Mouse (Mus musculus) embryo, embryonic 10 days (tissue): Measurements from ENCODE around the gene Cemip2.

Source experiments
- DNase-seq: peaks from one replicate; pipeline ENCODE4 v3.0.0-alpha.2; 2015; ENCODE audit warnings: low spot score

The Cemip2 gene

GRCm38 (mm10) chr19:21814433-21815020, 36.4 kb downstream of the Cemip2 start:
- DNase-seq: no peak

DNA sequence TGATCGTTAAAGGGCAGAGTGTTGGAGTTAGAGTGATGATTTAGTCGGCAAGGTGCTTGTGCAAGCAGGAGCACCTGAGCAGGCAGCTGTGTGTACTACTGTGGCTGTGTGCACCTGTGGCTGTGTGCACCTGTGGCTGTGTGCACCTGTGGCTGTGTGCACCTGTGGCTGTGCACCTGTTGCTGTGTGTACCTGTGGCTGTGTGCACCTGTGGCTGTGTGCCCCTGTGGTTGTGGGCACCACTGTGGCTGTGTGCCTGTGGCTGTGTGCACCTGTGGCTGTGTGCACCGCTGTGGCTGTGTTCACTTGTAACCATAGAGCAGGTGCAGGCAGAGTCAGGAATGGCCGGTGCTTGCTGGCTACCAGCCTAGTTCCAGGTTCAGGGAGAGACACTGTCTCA, 38.1 kb downstream of the Cemip2 start:
- no peak for DNase-seq

- DNase-seq: no peak
These were observed 40.0 kb downstream of the Cemip2 start for GRCm38 (mm10) chr19:21818021-21818725.

DNA sequence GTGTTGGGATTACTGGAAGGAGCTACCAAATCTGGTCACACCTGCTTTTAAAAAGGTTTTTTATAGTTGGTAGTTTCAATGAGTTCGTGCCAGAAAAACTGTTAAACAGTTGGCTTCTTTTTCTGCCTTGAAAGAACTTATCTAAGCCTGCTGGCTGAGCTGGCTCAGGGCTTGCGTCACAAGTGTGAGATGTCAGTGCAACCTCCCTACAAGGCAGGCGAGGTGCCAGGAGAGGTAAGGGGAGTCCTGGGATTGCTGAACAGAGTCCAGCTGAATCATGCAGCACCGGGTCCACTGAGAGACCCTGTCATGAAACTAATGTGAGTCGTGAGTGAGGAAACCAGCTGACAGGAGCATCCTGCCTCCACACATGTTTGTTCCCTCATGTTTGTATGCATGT, 41.4 kb downstream of the Cemip2 start:
- DNase-seq: no peak

- DNase-seq: no peak
These were observed 42.0 kb downstream of the Cemip2 start for GRCm38 (mm10) chr19:21820126-21820525.

- no peak for DNase-seq
These were observed 43.7 kb downstream of the Cemip2 start for GRCm38 (mm10) chr19:21821877-21822276.

DNA sequence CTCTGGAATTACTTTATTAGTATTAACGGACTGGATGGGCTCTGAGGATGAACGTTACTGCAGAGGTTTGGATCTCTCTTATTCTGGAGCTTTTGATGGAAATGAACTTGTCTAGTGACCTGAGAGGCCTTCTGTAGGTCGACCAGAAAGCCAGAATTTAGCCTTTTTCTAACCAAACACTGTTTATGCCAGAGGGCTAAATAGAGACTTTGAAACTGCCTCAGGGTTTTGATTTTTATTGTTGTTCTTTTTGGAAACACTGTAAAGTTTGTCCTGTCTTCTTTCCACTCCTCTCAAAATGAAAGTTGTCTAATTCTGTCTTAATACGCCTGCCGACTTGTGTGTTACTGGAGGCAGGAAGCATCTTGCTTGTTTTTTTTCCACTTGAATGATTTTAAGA, 46.0 kb downstream of the Cemip2 start:
- DNase-seq: no peak

GRCm38 (mm10) chr19:21825128-21825885, 47.2 kb downstream of the Cemip2 start:
- no peak for DNase-seq

GRCm38 (mm10) chr19:21833416-21833992, 55.4 kb downstream of the Cemip2 start:
- no peak for DNase-seq

DNA sequence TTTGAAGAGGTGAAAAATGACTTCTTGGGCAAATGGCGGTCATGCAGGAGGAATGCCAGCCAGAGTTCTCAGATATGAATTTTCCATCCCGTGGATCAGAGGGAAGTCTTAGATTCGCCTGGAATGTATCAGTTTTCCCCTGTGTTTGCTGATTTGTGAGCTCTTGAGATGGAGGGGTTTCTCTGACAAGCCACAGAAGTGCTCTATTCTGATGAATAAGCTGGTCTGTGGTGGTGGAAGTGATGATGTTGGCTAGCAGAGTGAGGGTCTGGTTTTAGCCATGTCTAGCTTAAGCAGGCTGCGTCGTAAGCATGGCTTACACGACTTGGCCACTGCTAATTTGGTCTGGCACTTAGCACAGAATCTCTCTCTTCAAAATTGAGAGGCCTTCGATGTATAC, 56.8 kb downstream of the Cemip2 start:
- no peak for DNase-seq

GRCm38 (mm10) chr19:21850721-21851120, 72.6 kb downstream of the Cemip2 start:
- no peak for DNase-seq

DNA sequence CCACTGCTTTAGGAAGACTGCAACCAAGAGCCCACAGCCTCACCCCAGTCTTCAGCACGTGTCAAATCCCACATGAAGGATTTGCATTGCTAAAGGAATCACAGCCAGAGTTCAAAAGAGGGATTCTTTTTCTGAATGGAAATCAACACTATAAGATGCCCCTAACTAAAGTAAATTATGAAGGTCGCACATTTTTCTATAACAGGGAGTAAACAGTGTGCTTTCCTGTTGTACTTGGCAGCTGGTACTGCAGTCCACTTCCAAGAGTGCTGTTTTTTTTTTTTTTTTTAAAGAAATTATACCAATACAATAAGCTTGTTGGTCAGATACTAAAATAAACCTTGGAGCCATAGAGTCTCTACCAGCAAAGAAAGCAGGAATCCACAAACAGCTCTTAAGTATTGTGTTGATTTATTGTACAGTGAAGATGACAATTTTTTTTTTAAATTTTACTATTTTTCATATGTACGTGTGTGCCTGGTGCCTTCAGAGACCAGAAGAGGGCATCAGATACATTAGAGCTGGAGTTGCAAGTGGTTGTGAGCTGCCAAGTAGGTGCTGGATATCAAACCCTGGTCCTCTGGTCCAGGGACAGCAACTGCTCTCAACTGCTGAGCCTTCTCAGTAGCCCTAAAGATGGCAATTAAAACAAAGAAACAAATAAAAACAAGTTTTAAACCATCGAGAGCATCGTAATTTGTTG, 76.5 kb downstream of the Cemip2 start:
- no peak for DNase-seq

DNA sequence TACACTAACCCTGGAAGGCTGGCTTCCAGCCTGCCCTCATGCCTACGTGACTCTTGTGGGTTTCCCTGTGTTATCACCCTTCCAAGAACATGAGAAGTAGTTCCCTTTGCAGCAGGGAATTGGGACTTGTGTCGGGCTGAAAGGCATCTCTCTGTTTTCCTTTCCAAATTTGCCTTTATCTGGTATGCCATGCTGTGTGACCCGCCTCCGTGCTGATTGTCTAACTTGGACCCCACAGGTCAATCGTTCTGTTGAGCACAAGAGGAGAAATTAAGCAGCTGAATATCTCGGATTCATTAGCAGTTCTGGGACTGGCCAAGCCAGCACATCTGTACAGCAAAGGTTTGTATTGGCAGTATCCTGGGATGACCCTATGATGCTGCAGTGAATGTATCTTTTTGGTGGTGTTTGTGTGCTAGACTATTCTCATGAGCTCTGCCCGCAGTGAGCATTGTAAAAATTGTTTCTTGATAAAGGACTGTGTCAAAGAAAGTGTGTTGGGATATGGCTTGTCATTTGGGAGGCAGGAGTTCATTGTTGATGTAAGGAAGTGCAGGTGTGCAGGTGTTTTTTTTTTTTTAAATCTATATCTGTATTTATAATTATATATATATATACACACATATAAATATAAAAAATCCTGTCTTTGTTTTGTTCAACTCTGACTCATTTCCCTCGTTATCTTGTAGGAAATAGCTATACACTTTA, 77.4 kb downstream of the Cemip2 start:
- DNase-seq: no peak

GRCm38 (mm10) chr19:21858846-21859521, 80.8 kb downstream of the Cemip2 start:
- DNase-seq: no peak

GRCm38 (mm10) chr19:21860132-21860531, 82.0 kb downstream of the Cemip2 start:
- no peak for DNase-seq

- no peak for DNase-seq
These were observed 82.8 kb downstream of the Cemip2 start for GRCm38 (mm10) chr19:21860894-21861293.

GRCm38 (mm10) chr19:21862289-21862990, 84.3 kb downstream of the Cemip2 start:
- no peak for DNase-seq

DNA sequence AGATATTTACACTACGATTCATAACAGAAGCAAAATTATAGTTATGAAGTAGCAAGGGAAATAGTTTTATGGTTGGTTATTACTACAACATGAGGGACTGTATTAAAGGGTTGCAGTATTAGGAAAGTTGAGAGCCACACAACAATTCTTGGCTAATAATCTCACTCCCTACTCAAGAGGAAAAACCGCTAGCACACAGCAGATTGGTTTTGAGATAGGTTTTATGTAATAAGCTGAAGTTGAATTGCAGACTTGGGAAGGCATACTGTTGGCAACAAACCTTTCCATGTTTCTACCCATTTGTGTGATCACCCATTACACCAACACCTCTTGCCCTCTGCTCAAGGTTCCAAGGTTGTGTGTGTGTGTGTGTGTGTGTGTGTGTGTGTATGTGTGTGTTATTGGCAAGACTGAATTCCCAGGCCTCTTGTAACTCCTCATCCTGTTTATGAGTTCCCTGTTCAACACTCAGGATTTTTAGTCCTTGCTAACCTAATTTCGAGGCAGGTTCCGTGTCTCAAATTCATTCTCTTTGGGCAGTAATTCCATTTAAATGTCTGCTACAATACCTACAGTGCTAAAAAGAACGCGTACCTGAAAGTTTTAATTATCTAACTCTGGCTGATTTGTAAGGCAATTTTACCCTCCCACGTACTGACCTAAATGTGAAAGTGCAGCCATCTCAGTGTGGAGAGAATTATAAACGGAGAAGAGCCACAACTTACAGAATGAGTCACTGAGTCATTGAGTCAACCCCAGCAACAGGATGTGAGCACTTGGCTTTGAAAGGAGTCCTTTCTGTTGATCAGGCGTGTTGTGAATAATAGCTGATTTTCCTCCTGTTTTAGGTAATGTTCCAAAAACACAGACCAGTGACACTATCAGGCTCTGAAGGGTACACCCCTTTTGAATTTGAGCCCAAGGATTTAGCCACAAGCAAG, 85.1 kb downstream of the Cemip2 start:
- DNase-seq: no peak
